Mouse (Mus musculus) kidney, postnatal 14 days (tissue): Measurements from ENCODE around the gene Uqcrh.

Experiments
- DNase-seq: peaks from one replicate; pipeline ENCODE4 v3.0.0; 2022; ENCODE audit warnings: mixed read lengths

The Uqcrh gene

DNA sequence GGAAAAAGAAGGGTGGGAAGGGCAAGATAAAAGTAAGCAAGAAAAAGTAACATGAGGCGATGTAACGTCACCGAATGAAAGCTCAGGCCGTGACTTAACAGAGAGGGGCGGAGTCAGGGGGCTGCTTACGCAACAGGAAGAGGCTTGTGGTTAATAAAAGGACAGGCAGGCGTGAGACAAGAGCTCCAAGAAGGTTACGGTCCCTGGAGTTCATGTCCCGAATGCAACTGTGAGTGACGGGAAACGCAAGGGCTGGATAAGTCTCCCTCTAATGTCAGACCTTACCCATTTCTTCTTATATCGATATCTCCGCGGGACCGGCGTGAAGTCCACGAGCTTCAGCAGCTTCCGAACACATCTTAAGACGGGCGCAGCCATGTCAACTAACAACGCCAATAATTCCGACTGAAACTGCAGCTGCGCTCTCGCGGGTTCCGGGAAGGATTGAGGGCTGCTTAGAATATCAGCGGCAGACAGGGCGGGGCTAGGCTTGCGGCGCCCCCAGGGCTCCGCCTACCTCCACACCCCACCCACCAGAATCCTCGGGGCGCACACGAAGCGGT, 21.4 kb downstream of the Uqcrh start, which contains the start of gene Nsun4:
TSS of gene Nsun4 (minus strand) at position 478 of the 563 bp plus-strand sequence.
- DNase-seq: peak; percentile 94

- peak; percentile 71 for DNase-seq
These were observed 22.2 kb downstream of the Uqcrh start for GRCm38 (mm10) chr4:116052526-116053293.

GRCm38 (mm10) chr4:116049211-116049610, 25.7 kb downstream of the Uqcrh start:
- no peak for DNase-seq

DNA sequence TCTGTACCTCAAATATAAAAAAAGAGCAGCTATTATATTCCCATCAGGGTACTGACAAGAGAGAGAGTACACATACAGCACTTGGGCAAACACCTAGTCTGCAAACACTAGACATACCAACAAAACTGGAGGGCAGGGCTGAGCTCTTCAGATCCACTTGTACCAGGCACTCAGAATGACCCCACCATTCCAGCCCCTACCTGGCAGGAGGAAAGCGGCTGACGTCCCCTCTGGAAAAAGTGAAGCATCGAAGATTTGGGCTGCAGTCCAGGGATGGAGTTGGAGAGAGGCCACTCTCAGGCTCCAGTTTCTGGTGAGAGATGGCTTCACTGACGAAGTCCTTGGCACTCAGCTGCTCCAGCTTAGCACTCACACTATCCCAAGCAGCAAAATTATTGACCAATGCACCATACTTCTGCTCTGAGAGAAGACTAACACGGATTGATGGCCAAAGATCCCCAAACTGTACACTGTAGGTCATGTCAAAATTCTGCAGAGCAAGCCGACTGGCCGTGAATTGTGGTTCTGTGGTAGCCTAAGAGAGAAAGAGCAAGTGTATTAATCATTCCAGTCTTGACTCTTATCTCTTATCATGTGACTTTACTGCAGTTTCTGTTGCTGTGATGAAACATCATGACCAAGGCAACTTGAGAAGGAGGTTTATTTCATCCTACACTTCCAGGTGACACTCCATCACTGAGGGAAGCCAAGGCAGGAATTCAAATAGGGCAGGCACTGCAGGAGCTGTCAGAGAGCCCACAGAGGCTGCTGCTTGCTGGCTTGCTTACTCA, 26.5 kb downstream of the Uqcrh start:
- DNase-seq: no peak

GRCm38 (mm10) chr4:116047681-116048080, 27.2 kb downstream of the Uqcrh start:
- no peak for DNase-seq

GRCm38 (mm10) chr4:116046604-116047003, 28.3 kb downstream of the Uqcrh start:
- DNase-seq: no peak

DNA sequence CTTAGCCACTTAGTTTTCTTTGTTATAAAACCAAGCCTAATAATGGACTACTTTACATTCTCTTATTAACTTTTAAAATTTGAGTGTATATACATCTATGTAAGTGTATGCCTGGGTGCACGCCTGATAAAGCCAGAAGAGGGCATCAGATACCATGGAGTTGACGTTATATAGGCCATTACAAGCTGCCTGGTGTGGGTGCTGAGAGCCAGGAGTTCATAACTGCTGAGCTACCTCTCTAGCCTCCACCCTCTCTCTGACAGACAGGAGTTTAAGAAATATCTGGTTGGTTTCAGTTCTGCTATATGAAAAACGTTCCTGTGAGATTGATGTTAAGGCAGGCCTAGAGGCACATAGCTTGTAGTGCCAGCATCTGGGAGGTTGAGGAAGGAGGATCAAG, 32.7 kb downstream of the Uqcrh start:
- no peak for DNase-seq

- DNase-seq: no peak
These were observed 34.4 kb downstream of the Uqcrh start for GRCm38 (mm10) chr4:116040466-116040865.

DNA sequence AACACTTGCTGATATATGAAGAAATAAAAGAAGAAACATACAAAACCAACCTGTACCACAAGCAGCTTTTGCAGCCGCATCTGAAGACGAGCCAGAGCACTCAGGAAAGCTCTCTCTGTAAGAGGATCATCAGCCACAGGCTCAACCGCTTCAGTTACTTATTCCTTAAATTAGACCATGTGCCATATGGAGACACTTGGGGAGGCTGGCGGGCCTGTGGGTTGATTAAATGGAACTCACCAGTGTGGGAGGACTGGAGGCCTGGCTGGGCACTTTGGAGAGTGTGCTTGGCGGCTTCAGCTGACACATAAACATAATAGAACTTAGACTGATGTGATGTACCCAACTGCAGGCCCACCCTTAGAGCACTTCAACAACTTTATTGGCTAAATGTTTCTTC, 41.5 kb downstream of the Uqcrh start:
- no peak for DNase-seq

DNA sequence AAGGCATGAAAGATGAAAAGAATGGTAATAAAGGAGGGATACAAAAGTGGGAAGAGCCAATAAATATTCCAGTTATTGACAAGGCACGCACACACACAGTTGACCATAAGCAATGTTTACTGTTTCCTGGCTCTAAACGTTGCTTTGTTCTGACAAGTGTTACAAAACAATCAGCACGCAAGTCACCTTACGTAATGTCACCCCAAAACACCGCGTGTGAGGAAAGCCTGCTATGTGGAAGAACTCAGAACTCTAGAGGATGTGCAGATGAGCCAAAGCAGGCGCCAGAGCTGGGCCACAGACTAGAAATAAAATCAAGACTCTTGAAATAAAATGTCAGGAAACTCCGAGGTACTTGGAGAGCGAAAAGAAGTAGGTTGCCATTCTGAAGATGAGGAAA, 42.0 kb downstream of the Uqcrh start:
- no peak for DNase-seq

DNA sequence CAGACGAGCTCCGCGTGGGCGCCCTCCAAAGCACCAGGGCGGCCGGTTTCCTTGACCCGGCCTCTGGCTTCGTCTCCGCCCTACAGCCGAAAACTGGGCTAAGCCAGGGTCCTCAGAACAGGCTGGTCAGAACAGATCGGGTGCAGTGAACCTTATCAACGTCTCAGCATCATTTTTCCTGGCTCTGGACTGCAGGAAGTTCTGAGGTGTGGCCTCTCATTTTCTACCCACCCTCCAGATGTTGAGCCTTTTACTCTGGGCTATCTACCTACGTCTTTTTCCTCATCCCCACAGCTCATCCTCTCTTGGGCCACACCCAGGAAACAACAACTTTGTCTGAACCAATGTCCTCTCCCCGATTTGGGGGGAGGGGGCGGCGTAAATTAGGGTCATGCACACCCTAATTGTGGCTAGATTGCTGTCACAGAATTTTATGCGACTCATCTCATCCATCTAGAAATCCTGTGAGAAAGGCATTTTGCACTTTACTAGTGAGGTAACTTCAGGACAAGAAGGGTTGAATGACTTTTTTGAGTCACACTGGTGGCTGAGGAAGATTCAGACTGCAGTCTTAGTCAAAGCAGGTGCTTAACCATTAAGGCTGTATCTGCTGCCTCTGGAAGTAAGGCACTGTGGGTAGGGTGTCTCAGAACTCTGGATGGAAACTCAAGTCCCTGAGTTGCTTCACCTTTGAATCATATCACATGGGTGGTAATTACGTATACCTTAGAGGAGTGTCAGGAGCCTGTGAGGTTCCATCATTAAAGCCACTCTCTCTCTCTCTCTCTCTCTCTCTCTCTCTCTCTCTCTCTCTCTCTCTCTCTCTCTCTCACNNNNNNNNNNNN, 56.7 kb downstream of the Uqcrh start, which contains the start of gene Faah:
TSS of gene Faah (minus strand) at position 25 of the 845 bp plus-strand sequence.
- no peak for DNase-seq

DNA sequence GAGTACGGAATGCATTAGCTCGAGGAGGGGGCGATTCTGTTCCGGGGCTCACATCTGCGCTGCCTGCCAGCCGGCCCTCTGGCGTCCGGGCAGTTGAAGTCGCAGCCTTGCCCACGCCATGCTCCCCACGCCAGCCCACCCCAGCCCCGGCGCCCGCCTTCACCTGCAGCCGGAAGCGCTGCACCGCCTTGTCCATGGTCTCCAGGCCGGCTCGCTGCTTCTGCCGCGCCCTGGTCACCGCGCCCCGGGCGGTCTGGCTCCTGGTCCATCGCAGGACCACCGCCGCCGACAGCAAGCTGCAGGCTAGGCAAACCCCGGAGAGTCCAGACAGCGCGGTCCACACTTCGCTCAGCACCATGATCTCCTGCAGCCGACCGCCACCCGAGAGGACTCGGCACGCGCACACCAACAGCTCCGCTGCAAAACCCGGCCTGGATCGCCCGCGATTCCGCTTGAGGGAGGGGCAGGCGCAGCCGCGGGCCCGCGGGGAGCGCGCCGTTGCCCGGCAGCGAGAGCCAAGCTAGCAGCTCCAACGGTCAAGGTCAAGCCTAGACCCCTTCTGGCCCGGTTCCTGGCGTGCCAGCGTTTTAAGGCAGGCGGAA, 57.5 kb downstream of the Uqcrh start:
- peak; percentile 91 for DNase-seq
